27 mouse cellular contexts compared by ENCODE assay signal in genomic region chr4:65273299-65273851, GRCm38 (mm10).
A peak's percentile ranks its signal among the peaks of the same experiment; 100 is the strongest.
DNase-seq lines count a peak whose midpoint lies in the region; ATAC-seq lines count a peak whose summit lies in the region.
"Had no signal": no experiment of that assay in that cellular context is flagged by ENCODE, and none has a peak within 500 bp of the region (broad histone marks: within the 10 kb centered on the region; RNA-seq: fewer than 3 reads in every experiment).

No protein-coding gene starts in this region.

- H3K27me3 ChIP-seq in heart, embryonic 12.5 days (replicated peaks) = no peaks in the 10 kb centered on the region
- H3K27me3 ChIP-seq in midbrain, embryonic 14.5 days (ENCODE audit: control insufficient read depth, insufficient read depth, low read length) = no peaks in the 10 kb centered on the region; the same call in 1 of the 2 replicates
- peaks cover 22% of the 10 kb centered on the region for H3K27me3 ChIP-seq in midbrain, embryonic 13.5 days
- H3K27me3 ChIP-seq in forebrain, embryonic 16.5 days (replicated peaks; ENCODE audit: control insufficient read depth, insufficient read depth, low read length) = no peaks in the 10 kb centered on the region
- H3K27me3 ChIP-seq: embryonic facial prominence, embryonic 12.5 days; hindbrain, embryonic 15.5 days; kidney, embryonic 15.5 days; liver, embryonic 12.5 days; neural tube, embryonic 12.5 days; stomach, embryonic 15.5 days had no signal

- peak; percentile 4 for DNase-seq in heart, adult 11 months
- DNase-seq in midbrain, embryonic 14.5 days = peak; percentile 46
- DNase-seq in brain, adult 2 months (ENCODE audit: low read depth, low spot score) = peak; percentile 38
- DNase-seq in spleen, postnatal 10 days (ENCODE audit: low spot score in 2 of 2) = no peak
- DNase-seq: adrenal gland, postnatal 25 days; B cell, adult 2 months; cerebellum, adult 8-10 months; embryo, embryonic 11 days; heart, postnatal 14 days; kidney, adult 18-20 months; kidney, postnatal 25 days; left cerebral cortex, postnatal 4 days; liver, postnatal 0 days; lung, postnatal 36 days; right cerebral cortex, postnatal 14 days had no signal

- H3K9ac ChIP-seq in heart, embryonic 12.5 days = no peak overlapping the region
- no peak overlapping the region for H3K9ac ChIP-seq in midbrain, embryonic 14.5 days (replicated peaks; ENCODE audit: low read length)
- H3K9ac ChIP-seq in midbrain, embryonic 13.5 days (replicated peaks) = no peak overlapping the region
- no peak overlapping the region for H3K9ac ChIP-seq in forebrain, embryonic 16.5 days (replicated peaks; ENCODE audit: low read depth, low read length)
- H3K9ac ChIP-seq: embryonic facial prominence, embryonic 12.5 days; hindbrain, embryonic 15.5 days; kidney, embryonic 15.5 days; liver, embryonic 12.5 days; liver, postnatal 0 days; neural tube, embryonic 12.5 days; stomach, embryonic 15.5 days had no signal

- H3K27ac ChIP-seq in heart, embryonic 12.5 days (ENCODE audit: poor library complexity, severe bottlenecking) = no peak overlapping the region
- H3K27ac ChIP-seq in midbrain, embryonic 14.5 days (replicated peaks; ENCODE audit: low read depth, low read length) = no peak overlapping the region
- no peak overlapping the region for H3K27ac ChIP-seq in midbrain, embryonic 13.5 days
- no peak overlapping the region for H3K27ac ChIP-seq in forebrain, embryonic 16.5 days (ENCODE audit: low read length)
- H3K27ac ChIP-seq: embryonic facial prominence, embryonic 12.5 days; hindbrain, embryonic 10.5 days; hindbrain, embryonic 15.5 days; kidney, embryonic 15.5 days; liver, embryonic 12.5 days; neural tube, embryonic 12.5 days; stomach, embryonic 15.5 days had no signal

- H3K9me3 ChIP-seq in heart, embryonic 12.5 days (replicated peaks) = no peaks in the 10 kb centered on the region
- H3K9me3 ChIP-seq in midbrain, embryonic 14.5 days (ENCODE audit: control insufficient read depth, low read length) = no peaks in the 10 kb centered on the region
- H3K9me3 ChIP-seq in midbrain, embryonic 13.5 days = no peaks in the 10 kb centered on the region
- no peaks in the 10 kb centered on the region for H3K9me3 ChIP-seq in forebrain, embryonic 16.5 days (ENCODE audit: control insufficient read depth, low read length)
- H3K9me3 ChIP-seq: embryonic facial prominence, embryonic 12.5 days; hindbrain, embryonic 10.5 days; hindbrain, embryonic 15.5 days; kidney, embryonic 15.5 days; liver, embryonic 12.5 days; neural tube, embryonic 12.5 days; stomach, embryonic 15.5 days had no signal

- no peak overlapping the region for H3K4me3 ChIP-seq in heart, embryonic 12.5 days
- no peak overlapping the region for H3K4me3 ChIP-seq in midbrain, embryonic 14.5 days (replicated peaks; ENCODE audit: low read depth, low read length)
- H3K4me3 ChIP-seq in midbrain, embryonic 13.5 days (replicated peaks) = no peak overlapping the region
- H3K4me3 ChIP-seq in forebrain, embryonic 16.5 days (replicated peaks; ENCODE audit: low read length) = no peak overlapping the region
- H3K4me3 ChIP-seq: embryonic facial prominence, embryonic 12.5 days; hindbrain, embryonic 10.5 days; hindbrain, embryonic 15.5 days; kidney, embryonic 15.5 days; liver, embryonic 12.5 days; myocyte; neural tube, embryonic 12.5 days; stomach, embryonic 15.5 days had no signal

- H3K36me3 ChIP-seq in heart, embryonic 12.5 days = no peaks in the 10 kb centered on the region
- no peaks in the 10 kb centered on the region for H3K36me3 ChIP-seq in midbrain, embryonic 14.5 days (ENCODE audit: control insufficient read depth, insufficient read depth, low read length)
- H3K36me3 ChIP-seq in midbrain, embryonic 13.5 days = no peaks in the 10 kb centered on the region
- no peaks in the 10 kb centered on the region for H3K36me3 ChIP-seq in forebrain, embryonic 16.5 days (ENCODE audit: control insufficient read depth, insufficient read depth)
- H3K36me3 ChIP-seq: embryonic facial prominence, embryonic 12.5 days; hindbrain, embryonic 10.5 days; hindbrain, embryonic 15.5 days; kidney, embryonic 15.5 days; liver, embryonic 12.5 days; neural tube, embryonic 12.5 days; stomach, embryonic 15.5 days had no signal

- no peak for ATAC-seq in heart, embryonic 12.5 days (ENCODE audit: insufficient number of reproducible peaks, low FRiP score)
- no peak for ATAC-seq in midbrain, embryonic 14.5 days (ENCODE audit: low FRiP score, low TSS enrichment)
- ATAC-seq in midbrain, embryonic 13.5 days = no peak
- ATAC-seq in forebrain, embryonic 16.5 days = peak; percentile 87
- ATAC-seq: inflammation-experienced regulatory T-cells, adult 6 months; liver, embryonic 12.5 days; liver, postnatal 0 days had no signal

- H3K4me2 ChIP-seq in heart, embryonic 12.5 days = no peak overlapping the region
- no peak overlapping the region for H3K4me2 ChIP-seq in midbrain, embryonic 14.5 days (ENCODE audit: low read length)
- no peak overlapping the region for H3K4me2 ChIP-seq in midbrain, embryonic 13.5 days (replicated peaks)
- H3K4me2 ChIP-seq in forebrain, embryonic 16.5 days (ENCODE audit: low read length) = no peak overlapping the region
- H3K4me2 ChIP-seq: embryonic facial prominence, embryonic 12.5 days; hindbrain, embryonic 15.5 days; kidney, embryonic 15.5 days; liver, embryonic 12.5 days; neural tube, embryonic 12.5 days; stomach, embryonic 15.5 days had no signal

- no peaks in the 10 kb centered on the region for H3K4me1 ChIP-seq in heart, embryonic 12.5 days (replicated peaks)
- H3K4me1 ChIP-seq in midbrain, embryonic 14.5 days (ENCODE audit: control insufficient read depth, insufficient read depth, low read length) = 0 out of 2 replicates have a peak, but pooled peaks cover under 1% of the 10 kb centered on the region
- H3K4me1 ChIP-seq in midbrain, embryonic 13.5 days (replicated peaks) = peaks cover 4% of the 10 kb centered on the region
- H3K4me1 ChIP-seq in forebrain, embryonic 16.5 days (replicated peaks; ENCODE audit: control insufficient read depth, insufficient read depth, low read length) = peaks cover 5% of the 10 kb centered on the region; the same call in 1 of the 2 replicates
- H3K4me1 ChIP-seq: hindbrain, embryonic 15.5 days; liver, embryonic 12.5 days; stomach, embryonic 15.5 days had no signal

- WGBS in heart, embryonic 12.5 days = 86% methylated on average over 1 of the region's 1 CpGs
- WGBS in midbrain, embryonic 14.5 days = 65% methylated on average over 1 of the region's 1 CpGs
- 70% methylated on average over 1 of the region's 1 CpGs for WGBS in midbrain, embryonic 13.5 days
- 68% methylated on average over 1 of the region's 1 CpGs for WGBS in forebrain, embryonic 16.5 days

Comparison
In these comparisons a context has a peak if more than half of its experiments do, and no peak if none do; other contexts are left out.
1. DNase-seq: peak in heart, adult 11 months (single experiment), midbrain, embryonic 14.5 days (single experiment) and brain, adult 2 months (single experiment); none in spleen, postnatal 10 days (0 of 2).